Mouse (Mus musculus) hematopoietic stem cell, adult 5-6 weeks (primary cell): ENCODE measurements around the gene Rgs17. TPM values are rescaled to one million over a fixed set of nuclear protein-coding genes. Genes with fewer than 3 reads are reported as not detected.
"Not testable (repeated sequence)": the region's sequence is repeated elsewhere in the genome, so short reads cannot be mapped to it uniquely, and the experiment has no call there.

Experiments
- ATAC-seq, 2 experiments: fragments of 125-278 bp in 1 of 2; replicated peaks in 1 of 2; 2 replicates each; pipeline ENCODE4 v1.8.0; 2016 to 2017; ENCODE audit warnings: inconsistent platforms in 2 of 2, mild to moderate bottlenecking in 2 of 2, moderate number of reproducible peaks in 2 of 2, low read depth in 1 of 2, moderate TSS enrichment in 1 of 2; ENCODE audit not compliant: low FRiP score in 2 of 2, poor library complexity in 2 of 2, severe bottlenecking in 2 of 2, insufficient read depth in 1 of 2, low TSS enrichment in 1 of 2
- total RNA-seq: library from RNA; stranded (forward); fragments of 172-1452, 232-1000 nt; gene quantifications from 2 replicates; pipeline ENCODE4 v1.2.3, GENCODE M21; 2017

The Rgs17 gene
- total RNA-seq = not detected in 2 replicates

- 0 out of 4 replicates have a peak, but pooled peaks of 1 of the 2 experiments have one; percentile 31 for ATAC-seq
These were observed at the start of gene Rgs17 for GRCm38 (mm10) chr10:5922294-5922828. Rgs17 (minus strand) TSS chr10:5922400.

- no peak for ATAC-seq
These were observed 45.5 kb upstream of the Rgs17 start for GRCm38 (mm10) chr10:5967655-5968054.

DNA sequence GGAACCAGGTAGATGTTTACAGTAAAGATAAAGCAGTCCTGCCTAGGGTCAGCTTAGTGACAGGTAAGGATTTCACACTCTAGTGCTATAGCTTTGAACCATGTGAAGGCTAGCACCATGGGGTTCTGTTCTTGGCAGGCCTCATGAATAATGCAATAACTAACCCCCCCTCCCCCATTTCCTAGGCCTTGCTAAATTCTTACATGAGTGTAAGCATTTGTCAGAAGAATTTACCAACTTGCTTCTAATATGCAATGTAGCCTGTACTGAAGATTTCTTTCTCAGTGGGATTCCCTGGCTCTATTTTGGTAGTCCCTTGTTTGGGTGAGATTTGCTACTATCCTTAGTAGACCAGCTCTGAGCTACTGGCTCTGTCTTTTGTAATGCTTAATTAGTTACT is 31.6 kb upstream of the Rgs17 start:
- not testable (repeated sequence) for ATAC-seq

GRCm38 (mm10) chr10:5924261-5924660 is 2.1 kb upstream of the Rgs17 start:
- ATAC-seq = no peak

DNA sequence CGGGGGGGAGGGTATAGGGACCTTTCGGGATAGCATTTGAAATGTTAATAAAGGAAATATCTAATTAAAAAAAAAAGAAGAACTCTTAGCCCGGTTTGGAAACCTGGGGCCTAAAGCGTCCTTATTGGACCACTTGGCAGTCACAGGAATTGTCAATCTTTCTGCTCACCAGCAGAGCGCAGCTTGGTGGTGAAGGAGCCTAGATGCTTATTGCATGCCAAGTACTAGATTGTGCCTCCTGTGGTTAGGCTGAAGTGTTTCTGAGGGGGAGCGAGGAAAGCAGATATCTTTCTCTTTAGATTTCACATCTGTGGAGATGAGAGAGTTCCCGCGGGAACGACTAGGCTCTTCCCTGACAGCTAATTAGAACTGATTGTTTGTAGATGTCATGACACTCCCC is 896 bp upstream of the Rgs17 start:
- ATAC-seq = no peak

DNA sequence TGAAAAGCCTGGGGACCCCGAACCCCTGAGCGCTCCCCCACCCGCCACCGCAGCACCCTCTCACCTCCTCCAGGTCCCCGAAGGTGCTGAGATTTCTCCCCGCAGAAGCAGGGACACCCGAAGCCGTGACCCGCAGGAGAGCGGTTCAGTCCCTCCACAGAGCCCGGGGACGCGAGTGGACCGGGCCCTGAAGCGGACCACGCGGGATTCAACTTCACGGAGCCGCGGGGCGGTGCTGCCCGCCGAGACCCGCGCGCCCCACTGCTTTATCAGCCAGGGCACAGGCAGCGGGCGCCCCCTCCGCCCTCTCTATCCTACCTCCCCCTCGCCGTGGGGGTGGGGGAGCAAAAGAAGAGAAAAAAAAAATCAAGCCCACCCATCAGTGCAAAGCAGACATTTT is 429 bp downstream of the Rgs17 start:
- no peak for ATAC-seq

GRCm38 (mm10) chr10:5921031-5921551 is 1.1 kb downstream of the Rgs17 start:
- ATAC-seq = no peak; a peak in 1 of 4 replicates

DNA sequence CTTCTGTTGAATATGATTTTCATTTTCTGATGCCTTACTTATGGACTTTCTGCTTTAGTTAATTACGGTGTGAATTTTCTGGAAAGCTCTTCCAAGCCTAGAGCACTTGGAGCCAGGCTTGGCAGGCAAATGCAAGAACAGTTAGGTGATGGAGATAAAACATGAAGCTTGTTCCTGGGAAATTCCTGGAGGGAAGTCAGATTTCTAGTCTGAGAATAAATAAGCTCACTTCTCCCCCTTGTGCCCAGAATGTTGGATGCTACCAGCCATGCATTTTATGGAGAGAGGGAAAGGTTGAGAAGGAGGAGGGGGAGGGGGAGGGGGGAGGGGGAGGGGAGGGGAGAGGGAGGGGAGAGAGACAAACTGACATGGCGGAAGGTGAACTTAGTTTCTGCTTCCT is 17.8 kb downstream of the Rgs17 start:
- ATAC-seq = no peak

DNA sequence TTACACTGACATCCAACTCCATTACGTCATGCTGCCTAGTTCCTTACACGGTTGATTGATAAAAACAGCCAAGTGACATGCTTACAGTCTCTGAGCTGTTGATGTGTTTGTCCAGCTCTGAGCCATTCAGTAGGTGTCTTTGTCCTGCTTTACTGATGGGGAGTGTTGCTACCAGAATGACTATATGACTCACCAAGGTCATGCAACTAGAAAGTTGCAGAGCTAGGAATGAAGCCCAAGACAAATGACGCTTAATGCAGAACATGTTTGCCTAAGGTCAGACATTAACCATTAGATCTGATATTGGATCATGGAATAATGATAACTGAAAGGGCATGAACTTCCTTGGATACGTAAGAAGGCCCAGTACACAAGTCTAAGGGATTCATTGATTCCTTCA is 20.4 kb downstream of the Rgs17 start:
- no peak for ATAC-seq

DNA sequence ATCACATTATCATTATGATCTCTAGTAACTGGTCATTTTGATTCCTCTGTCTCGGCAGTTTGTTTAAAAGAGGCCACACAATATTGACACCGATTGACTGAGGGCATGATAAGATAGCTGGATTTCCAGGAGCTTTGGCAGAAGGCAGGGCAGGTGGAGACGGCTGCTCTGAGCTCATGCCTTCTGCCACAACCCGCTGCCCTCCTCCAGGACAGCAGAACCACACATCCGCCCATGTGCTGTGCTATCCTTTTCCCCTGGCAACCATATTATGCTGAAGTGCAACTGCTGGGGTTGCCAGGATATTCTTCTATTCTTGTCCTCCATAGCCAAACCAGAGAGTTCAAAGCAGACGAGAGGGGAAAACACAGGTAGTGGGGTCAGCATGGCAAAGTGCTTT is 21.5 kb downstream of the Rgs17 start:
- no peak for ATAC-seq

GRCm38 (mm10) chr10:5877106-5877505 is 45.1 kb downstream of the Rgs17 start:
- no peak for ATAC-seq

DNA sequence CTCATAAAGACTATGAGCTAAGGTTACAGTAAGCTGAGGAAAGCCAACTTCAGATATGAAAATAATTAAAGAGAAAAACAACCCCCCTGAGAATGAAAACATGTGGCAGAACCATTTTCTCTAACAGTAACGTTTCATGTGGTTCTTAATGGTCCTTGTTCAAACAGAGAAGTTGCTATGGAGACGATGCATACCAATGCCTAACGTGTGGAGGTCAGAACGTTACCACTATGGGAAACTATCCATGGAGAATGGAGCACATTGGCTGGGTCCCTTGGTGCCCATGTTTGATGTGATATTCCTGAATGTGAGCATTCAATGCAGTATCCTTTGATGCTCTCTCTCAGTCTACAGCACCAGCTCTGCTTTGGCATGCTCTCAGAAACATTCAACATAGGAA is 51.1 kb downstream of the Rgs17 start:
- no peak for ATAC-seq

- ATAC-seq = no peak
These were observed 54.1 kb downstream of the Rgs17 start for GRCm38 (mm10) chr10:5867981-5868552.

DNA sequence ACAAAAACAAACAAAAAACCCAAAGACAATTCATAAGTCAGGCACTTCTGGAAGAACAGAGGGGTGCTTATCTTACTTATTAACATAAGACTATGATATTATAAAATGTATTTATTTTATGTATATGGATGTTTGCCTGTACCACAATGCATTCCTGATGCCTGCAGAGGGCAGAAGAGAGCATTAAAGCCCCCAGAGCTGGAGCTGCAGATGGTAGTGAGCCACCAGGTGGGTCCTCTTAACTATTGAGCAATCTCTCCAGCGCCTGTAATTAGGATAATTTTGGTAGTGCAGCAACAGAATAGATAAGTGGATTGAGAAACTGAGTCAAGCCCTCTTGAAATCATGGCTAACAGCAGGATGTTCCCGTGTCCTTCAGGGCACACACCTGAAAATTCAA is 56.2 kb downstream of the Rgs17 start:
- no peak for ATAC-seq

- no peak for ATAC-seq
These were observed 59.5 kb downstream of the Rgs17 start for GRCm38 (mm10) chr10:5862669-5863068.

GRCm38 (mm10) chr10:5860849-5861248 is 61.4 kb downstream of the Rgs17 start:
- ATAC-seq = no peak

GRCm38 (mm10) chr10:5859729-5860128 is 62.5 kb downstream of the Rgs17 start:
- no peak for ATAC-seq

DNA sequence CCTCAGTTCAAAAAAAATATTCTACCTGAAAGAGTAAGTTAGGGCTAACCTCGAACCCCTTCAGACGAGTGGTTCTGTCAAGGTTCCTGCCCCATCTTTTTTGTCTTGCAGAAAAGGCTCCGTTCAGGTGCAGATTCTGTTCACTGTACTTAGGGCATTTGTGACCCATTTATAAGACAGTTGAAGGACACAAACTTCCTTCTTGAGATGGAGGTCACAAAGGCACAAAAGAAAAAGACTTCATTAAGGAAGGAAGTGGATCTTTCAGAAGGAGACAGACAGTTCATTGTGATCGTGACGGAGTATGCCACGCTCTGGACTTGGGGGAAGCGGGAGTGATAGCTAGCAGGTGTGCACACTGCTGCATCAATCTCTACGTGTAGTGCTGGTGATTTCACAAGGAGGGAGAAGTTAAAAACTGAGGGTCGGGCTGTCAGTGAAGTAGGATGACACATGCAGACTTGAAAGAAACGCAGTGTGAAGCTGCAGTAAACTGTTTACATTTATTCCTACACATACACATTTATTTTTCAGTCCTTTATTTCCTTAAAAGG is 64.1 kb downstream of the Rgs17 start:
- ATAC-seq = peak in 1 of 2 experiments; percentile 17; a peak in 1 of 4 replicates
